Mouse (Mus musculus) liver, embryonic 13.5 days (tissue): Measurements from ENCODE around the gene Slc2a3. TPM values are rescaled to one million over a fixed set of nuclear protein-coding genes. Genes with fewer than 3 reads are reported as not detected.
A peak's percentile ranks its signal among the peaks of the same experiment; 100 is the strongest.

Experiments
- ATAC-seq: fragments of 200-750 bp; cut with Nextera tagmentation; 2 replicates; pipeline ENCODE4 v1.8.0; 2017; ENCODE audit warnings: low read depth, mild to moderate bottlenecking, moderate number of reproducible peaks, moderate library complexity
- DNase-seq: peaks from one replicate; pipeline ENCODE4 v3.0.0; 2022
- H3K27ac ChIP-seq: fragments of 300-500 bp; sonication (generic); 2 replicates; pipeline ENCODE4 v1.5.1; 2015; ENCODE audit warnings: moderate library complexity, mild to moderate bottlenecking, inconsistent platforms
- H3K27me3 ChIP-seq: fragments of 300-500 bp; sonication (generic); 2 replicates; pipeline ENCODE4 v1.6.1; 2015; ENCODE audit warnings: mild to moderate bottlenecking, inconsistent platforms
- H3K36me3 ChIP-seq: fragments of 300-500 bp; sonication (generic); 2 replicates; pipeline ENCODE4 v1.6.1; 2015; ENCODE audit warnings: mild to moderate bottlenecking, inconsistent platforms
- H3K4me1 ChIP-seq: fragments of 300-500 bp; sonication (generic); replicated peaks from 2 replicates; pipeline ENCODE4 v1.6.1; 2015; ENCODE audit warnings: inconsistent platforms
- H3K4me2 ChIP-seq: fragments of 300-500 bp; sonication (generic); 2 replicates; pipeline ENCODE4 v1.6.1; 2015; ENCODE audit warnings: inconsistent platforms, mild to moderate bottlenecking, moderate library complexity
- H3K4me3 ChIP-seq: fragments of 300-500 bp; sonication (generic); replicated peaks from 2 replicates; pipeline ENCODE4 v1.5.1; 2015; ENCODE audit warnings: mild to moderate bottlenecking, inconsistent platforms
- H3K9ac ChIP-seq: fragments of 300-500 bp; sonication (generic); 2 replicates; pipeline ENCODE4 v1.6.1; 2015; ENCODE audit warnings: mild to moderate bottlenecking, inconsistent platforms
- H3K9me3 ChIP-seq: fragments of 300-500 bp; sonication (generic); replicated peaks from 2 replicates; pipeline ENCODE4 v1.6.1; 2016; ENCODE audit warnings: inconsistent platforms
- WGBS: fragments of 180-500 bp; shearing (Covaris S2); methylation state at CpG from one replicate; pipeline ENCODE4 v1.1.7; 2015; ENCODE audit not compliant: insufficient replicate concordance; 5-methylcytosine and 5-hydroxymethylcytosine counted together
- polyA plus RNA-seq: library from polyadenylated mRNA; unstranded; fragments of >200 nt; fragmentation: Nextera tagmentation; extraction: Ambion mirVana; gene quantifications from 2 replicates; pipeline ENCODE4 v1.2.1, GENCODE M21; 2015

The Slc2a3 gene
- polyA plus RNA-seq, 1 experiment from 2014 or later: 18.6 TPM

DNA sequence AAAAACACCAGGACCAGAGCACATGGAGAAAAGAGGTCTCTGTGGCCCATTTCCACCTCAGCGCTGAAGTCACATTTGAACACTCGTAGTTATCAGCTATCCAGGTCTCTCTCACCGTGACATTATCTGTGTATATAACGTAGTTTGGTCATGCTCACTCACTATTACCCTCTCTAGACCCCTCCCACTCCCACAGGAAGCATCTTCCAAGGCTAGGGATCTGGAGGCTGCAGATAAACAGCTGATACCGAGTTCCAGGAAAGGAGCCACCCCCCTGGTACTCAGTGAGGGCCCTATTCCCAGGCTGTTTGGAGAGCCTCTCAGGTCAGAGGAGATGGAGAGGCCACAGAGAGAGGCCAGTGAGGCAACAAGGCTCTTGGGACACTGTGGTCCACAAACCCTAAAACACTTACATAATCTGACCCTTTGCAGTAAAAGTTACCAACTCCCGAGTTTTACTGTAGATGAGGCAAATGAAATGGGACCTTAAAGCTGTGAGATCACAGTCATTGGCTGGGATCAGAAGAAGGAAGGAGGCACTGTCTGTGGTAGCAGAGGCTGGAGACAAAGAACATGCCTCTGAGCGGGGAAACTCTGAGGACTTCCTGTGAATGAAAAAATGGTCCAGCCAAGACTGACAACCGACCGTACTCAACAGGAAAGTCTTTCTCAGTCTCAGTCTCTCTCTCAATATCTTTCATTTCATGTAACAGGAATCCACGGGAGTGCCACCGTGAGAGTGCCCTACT is 38.3 kb downstream of the Slc2a3 start:
- peak overlapping the region; percentile 96 for H3K4me2 ChIP-seq
- H3K4me1 ChIP-seq: peaks cover 84% of the 10 kb centered on the region
- peak overlapping the region; percentile 89 for H3K27ac ChIP-seq
- ATAC-seq (peak; percentile 93), DNase-seq (peak; percentile 79)
- peak overlapping the region; percentile 12; the same call in 1 of the 2 replicates for H3K4me3 ChIP-seq
- no peaks in the 10 kb centered on the region for H3K9me3 ChIP-seq
- 17% methylated on average over 11 of the region's 11 CpGs for whole genome bisulfite sequencing
- H3K27me3 ChIP-seq: no peaks in the 10 kb centered on the region
- H3K9ac ChIP-seq: peak overlapping the region; percentile 75
- H3K36me3 ChIP-seq: no peaks in the 10 kb centered on the region

GRCm38 (mm10) chr6:122762480-122762879 is 39.0 kb downstream of the Slc2a3 start:
- peaks cover 89% of the 10 kb centered on the region for H3K4me1 ChIP-seq

GRCm38 (mm10) chr6:122761901-122762300 is 39.5 kb downstream of the Slc2a3 start:
- no peak for ATAC-seq
- H3K9me3 ChIP-seq: no peaks in the 10 kb centered on the region
- H3K4me1 ChIP-seq: peaks cover 89% of the 10 kb centered on the region
- no peak overlapping the region for H3K4me3 ChIP-seq
- no peaks in the 10 kb centered on the region for H3K36me3 ChIP-seq
- H3K9ac ChIP-seq: peak overlapping the region; percentile 75; the same call in 1 of the 2 replicates
- no peaks in the 10 kb centered on the region for H3K27me3 ChIP-seq
- DNase-seq: no peak
- peak overlapping the region; percentile 96; the same call in 1 of the 2 replicates for H3K4me2 ChIP-seq
- H3K27ac ChIP-seq: peak overlapping the region; percentile 89

More at GRCm38 (mm10) chr6:122762480-122762879, 39.0 kb downstream of the Slc2a3 start:
- no peaks in the 10 kb centered on the region for H3K9me3 ChIP-seq
- H3K4me3 ChIP-seq: 0 out of 2 replicates have a peak overlapping the region, but pooled peaks have one; percentile 12
- H3K9ac ChIP-seq: peak overlapping the region; percentile 75
- ATAC-seq (peak; percentile 14; the same call in 1 of the 2 replicates), DNase-seq (no peak)
- H3K4me2 ChIP-seq: peak overlapping the region; percentile 96
- no peaks in the 10 kb centered on the region for H3K36me3 ChIP-seq
- 53% methylated on average over 3 of the region's 3 CpGs for WGBS
- peak overlapping the region; percentile 89 for H3K27ac ChIP-seq
- no peaks in the 10 kb centered on the region for H3K27me3 ChIP-seq

DNA sequence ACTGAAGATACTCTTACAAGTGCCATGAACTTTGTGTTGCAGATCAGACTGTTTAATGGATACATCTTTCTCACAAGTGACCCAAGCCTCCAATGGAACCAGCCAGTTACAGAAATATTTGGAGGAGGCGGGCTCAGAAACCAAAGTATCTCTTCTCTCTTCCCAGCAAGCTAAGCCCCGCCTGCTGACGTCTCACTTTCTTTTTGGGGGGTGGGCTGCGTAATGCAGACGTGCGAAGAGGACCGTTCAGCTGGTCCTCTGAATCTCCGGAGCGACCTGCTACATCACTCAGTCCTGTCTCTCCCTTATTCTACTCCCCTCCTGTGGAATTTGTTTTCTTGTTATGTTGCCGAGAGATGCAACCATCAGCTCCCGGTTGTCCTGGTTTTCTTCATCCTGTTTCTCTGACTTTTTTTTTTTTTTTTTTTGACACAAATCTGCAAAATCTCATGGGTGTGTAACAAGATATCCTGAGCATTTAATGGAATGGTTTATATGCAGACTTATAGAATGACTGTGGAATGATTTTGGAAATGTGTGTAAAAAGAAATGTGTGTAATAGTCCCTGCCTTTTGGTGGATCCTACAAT is 40.3 kb downstream of the Slc2a3 start:
- H3K4me1 ChIP-seq: peaks cover 84% of the 10 kb centered on the region
- peak overlapping the region; percentile 43 for H3K4me3 ChIP-seq
- ATAC-seq: no peak
- H3K36me3 ChIP-seq: no peaks in the 10 kb centered on the region
- H3K27me3 ChIP-seq: no peaks in the 10 kb centered on the region
- no peaks in the 10 kb centered on the region for H3K9me3 ChIP-seq
- DNase-seq: peak; percentile 28
- peak overlapping the region; percentile 75; the same call in 1 of the 2 replicates for H3K9ac ChIP-seq
- H3K4me2 ChIP-seq: peak overlapping the region; percentile 57
- H3K27ac ChIP-seq: peak overlapping the region; percentile 39; the same call in 1 of the 2 replicates
- 8% methylated on average over 11 of the region's 11 CpGs for WGBS

GRCm38 (mm10) chr6:122758732-122759131 is 42.7 kb downstream of the Slc2a3 start:
- H3K27me3 ChIP-seq: no peaks in the 10 kb centered on the region
- H3K4me1 ChIP-seq: peaks cover 61% of the 10 kb centered on the region
- H3K27ac ChIP-seq: peak overlapping the region; percentile 74
- 0 out of 2 replicates have a peak, but pooled peaks have one; percentile 13 for ATAC-seq
- DNase-seq: peak; percentile 38
- no peak overlapping the region for H3K4me2 ChIP-seq
- no peaks in the 10 kb centered on the region for H3K36me3 ChIP-seq
- H3K9me3 ChIP-seq: no peaks in the 10 kb centered on the region
- no peak overlapping the region for H3K9ac ChIP-seq
- WGBS: 32% methylated on average over 5 of the region's 5 CpGs
- no peak overlapping the region for H3K4me3 ChIP-seq

DNA sequence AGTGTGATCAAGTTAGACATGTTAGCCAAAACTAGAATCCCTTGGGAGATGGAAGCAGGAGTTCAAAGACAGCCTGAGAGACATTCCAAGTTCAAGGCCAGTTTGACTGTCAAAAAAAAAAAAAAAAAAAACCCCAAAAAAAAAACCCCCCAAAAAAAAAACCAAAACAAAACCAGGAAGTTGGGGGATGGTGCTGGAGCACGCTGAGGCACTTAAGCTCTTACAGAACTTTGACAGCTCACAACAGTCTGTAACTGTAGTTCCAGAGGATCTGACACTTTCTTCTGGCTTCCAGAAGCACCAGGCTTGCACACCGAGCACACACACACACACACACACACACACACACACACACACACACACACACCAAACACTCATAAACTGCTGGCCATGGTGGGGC is 45.5 kb downstream of the Slc2a3 start:
- H3K4me1 ChIP-seq: peaks cover 32% of the 10 kb centered on the region
- WGBS: 30% methylated on average over 2 of the region's 2 CpGs

GRCm38 (mm10) chr6:122750579-122750978 is 50.9 kb downstream of the Slc2a3 start:
- Histone ChIP-seq H3K9ac (no peak overlapping the region), H3K36me3 (no peaks in the 10 kb centered on the region), H3K4me2 (no peak overlapping the region), H3K4me1 (no peaks in the 10 kb centered on the region), H3K27ac (no peak overlapping the region), H3K27me3 (no peaks in the 10 kb centered on the region), H3K9me3 (no peaks in the 10 kb centered on the region), H3K4me3 (no peak overlapping the region)
- DNase-seq (no peak), ATAC-seq (no peak)
- WGBS: 67% methylated on average over 6 of the region's 6 CpGs

More for the DNA sequence above, 45.5 kb downstream of the Slc2a3 start:
- no peak overlapping the region for H3K27ac ChIP-seq
- no peaks in the 10 kb centered on the region for H3K27me3 ChIP-seq
- H3K4me2 ChIP-seq: no peak overlapping the region
- H3K36me3 ChIP-seq: no peaks in the 10 kb centered on the region
- DNase-seq (no peak), ATAC-seq (no peak)
- no peak overlapping the region for H3K4me3 ChIP-seq
- no peaks in the 10 kb centered on the region for H3K9me3 ChIP-seq
- no peak overlapping the region for H3K9ac ChIP-seq

DNA sequence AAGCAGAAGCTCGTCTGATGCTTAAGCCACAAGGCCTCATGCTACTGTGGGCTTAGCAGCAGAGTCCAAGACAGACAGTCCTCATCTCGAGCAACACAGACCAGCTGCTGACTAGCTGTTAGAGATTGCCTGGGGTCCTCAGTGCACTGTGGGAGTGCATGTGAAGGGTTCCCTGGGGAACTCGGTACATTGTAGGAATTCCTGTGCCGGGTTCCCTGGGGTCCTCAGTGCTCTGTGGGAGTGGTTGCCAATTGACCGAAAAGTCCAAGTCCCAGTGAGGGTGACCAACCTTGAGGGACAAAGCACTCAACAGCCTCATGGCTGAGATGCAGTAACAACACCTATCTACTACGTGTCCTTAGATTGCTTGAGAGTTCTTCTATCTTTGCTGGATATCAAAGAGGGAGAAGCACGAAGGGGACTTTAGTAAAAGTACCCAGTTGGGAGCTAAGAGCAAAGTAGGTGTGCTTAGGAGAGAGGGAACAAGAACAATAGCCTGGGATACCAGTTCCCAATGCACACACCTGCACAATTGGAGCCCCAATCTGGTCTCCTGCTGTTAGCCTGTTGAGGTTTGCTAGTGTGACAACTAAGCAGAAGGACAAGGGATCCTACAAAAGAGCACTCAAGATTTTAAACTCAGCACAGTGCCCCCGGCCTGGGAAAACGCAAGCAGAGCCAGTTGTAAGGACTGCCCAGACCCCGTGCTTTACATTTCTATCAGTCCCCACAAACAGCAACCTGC is 56.8 kb downstream of the Slc2a3 start:
- WGBS: 62% methylated on average over 10 of the region's 10 CpGs
- no peak overlapping the region for H3K4me2 ChIP-seq
- H3K4me1 ChIP-seq: peaks cover 32% of the 10 kb centered on the region
- no peaks in the 10 kb centered on the region for H3K9me3 ChIP-seq
- H3K27me3 ChIP-seq: peaks cover 33% of the 10 kb centered on the region
- DNase-seq (no peak), ATAC-seq (no peak)
- H3K27ac ChIP-seq: no peak overlapping the region
- no peak overlapping the region for H3K4me3 ChIP-seq
- no peaks in the 10 kb centered on the region for H3K36me3 ChIP-seq
- no peak overlapping the region for H3K9ac ChIP-seq

DNA sequence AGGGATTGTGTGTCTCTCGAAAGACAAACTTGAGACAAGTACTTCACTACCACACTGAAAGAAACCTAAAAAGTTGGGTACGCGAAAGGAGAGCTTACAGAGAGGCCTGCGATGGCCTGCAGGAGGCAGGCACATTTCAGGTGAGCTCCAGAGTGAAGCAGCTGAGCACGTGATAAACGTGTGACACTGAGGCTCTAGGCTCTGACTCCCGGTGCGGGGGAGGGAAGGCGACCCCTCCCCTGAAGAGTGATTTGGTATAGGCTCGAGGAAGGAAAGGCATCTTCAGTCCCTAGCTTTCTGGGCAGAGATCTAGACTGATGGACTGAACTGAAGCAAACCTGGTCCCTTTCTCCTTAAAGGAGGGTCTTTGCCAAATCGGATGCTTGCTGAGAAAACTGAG is 58.1 kb downstream of the Slc2a3 start:
- Histone ChIP-seq H3K4me2 (no peak overlapping the region; the same call in 1 of the 2 replicates), H3K27ac (no peak overlapping the region), H3K4me1 (peaks cover 33% of the 10 kb centered on the region), H3K27me3 (peaks cover 33% of the 10 kb centered on the region), H3K4me3 (no peak overlapping the region), H3K36me3 (no peaks in the 10 kb centered on the region), H3K9ac (no peak overlapping the region), H3K9me3 (no peaks in the 10 kb centered on the region)
- DNase-seq: no peak
- no peak for ATAC-seq
- 29% methylated on average over 11 of the region's 11 CpGs for WGBS

GRCm38 (mm10) chr6:122742228-122742899 is 59.1 kb downstream of the Slc2a3 start:
- Histone ChIP-seq H3K9ac (peak overlapping the region; percentile 55), H3K27me3 (peaks cover 33% of the 10 kb centered on the region), H3K27ac (no peak overlapping the region), H3K4me3 (peak overlapping the region; percentile 53), H3K9me3 (no peaks in the 10 kb centered on the region), H3K36me3 (no peaks in the 10 kb centered on the region), H3K4me2 (peak overlapping the region; percentile 71), H3K4me1 (peaks cover 33% of the 10 kb centered on the region)
- ATAC-seq (peak; percentile 31), DNase-seq (no peak)
- WGBS: under 1% methylated on average over 23 of the region's 23 CpGs
